Mouse (Mus musculus) liver, embryonic 14.5 days (tissue): ENCODE measurements around the gene Fgf22. TPM values are rescaled to one million over a fixed set of nuclear protein-coding genes. Genes with fewer than 3 reads are reported as not detected.

Experiments
- ATAC-seq: fragments of 200-750 bp; cut with Nextera tagmentation; 2 replicates; pipeline ENCODE4 v1.8.0; 2017; ENCODE audit warnings: moderate number of reproducible peaks, mild to moderate bottlenecking, moderate library complexity; ENCODE audit not compliant: insufficient read depth
- DNase-seq, 3 experiments: peaks; one replicate each; pipeline ENCODE4 v3.0.0-alpha.2; 2012 to 2013; ENCODE audit warnings: low read depth in 3 of 3, low spot score in 3 of 3
- H3K27ac ChIP-seq: fragments of 300-500 bp; sonication (generic); 2 replicates; pipeline ENCODE4 v1.5.1; 2014; ENCODE audit warnings: moderate library complexity, mild to moderate bottlenecking, control low read depth, inconsistent platforms
- H3K27me3 ChIP-seq: fragments of 300-500 bp; sonication (generic); 2 replicates; pipeline ENCODE4 v1.6.1; 2014; ENCODE audit warnings: mild to moderate bottlenecking, low read length, moderate library complexity; ENCODE audit not compliant: control insufficient read depth, insufficient read depth
- H3K36me3 ChIP-seq: fragments of 300-500 bp; sonication (generic); replicated peaks from 2 replicates; pipeline ENCODE4 v1.6.1; 2014; ENCODE audit warnings: low read depth; ENCODE audit not compliant: control insufficient read depth, insufficient read depth
- H3K4me1 ChIP-seq, 2 experiments: fragments of 200-500 bp in 1 of 2; fragments of 300-500 bp in 1 of 2; sonication (generic) in 1 of 2; replicated peaks; 2 replicates each; pipeline ENCODE4 v1.6.1; 2012 to 2014; ENCODE audit warnings: antibody characterized with exemption in 1 of 2, inconsistent platforms in 1 of 2, low read length in 1 of 2; ENCODE audit not compliant: control insufficient read depth in 2 of 2, insufficient read depth in 2 of 2
- H3K4me2 ChIP-seq: fragments of 300-500 bp; sonication (generic); 2 replicates; pipeline ENCODE4 v1.6.1; 2014; ENCODE audit warnings: low read depth, mild to moderate bottlenecking, control low read depth, moderate library complexity
- H3K4me3 ChIP-seq, 2 experiments: fragments of 200-500 bp in 1 of 2; fragments of 300-500 bp in 1 of 2; sonication (generic) in 1 of 2; 2 replicates each; pipeline ENCODE4 v1.5.1; 2012 to 2014; ENCODE audit warnings: low read depth in 2 of 2, low read length in 2 of 2, mild to moderate bottlenecking in 2 of 2, control low read depth in 1 of 2, inconsistent platforms in 1 of 2, moderate library complexity in 1 of 2; ENCODE audit not compliant: insufficient read depth in 1 of 2
- H3K9ac ChIP-seq: fragments of 300-500 bp; sonication (generic); replicated peaks from 2 replicates; pipeline ENCODE4 v1.6.1; 2014; ENCODE audit warnings: mild to moderate bottlenecking, control low read depth, moderate library complexity
- H3K9me3 ChIP-seq: fragments of 300-500 bp; sonication (generic); 2 replicates; pipeline ENCODE4 v1.6.1; 2016; ENCODE audit warnings: low read length, mixed read lengths; ENCODE audit not compliant: control insufficient read depth
- CTCF ChIP-seq: IDR thresholded peaks from 2 replicates; pipeline ENCODE4 v1.5.1; 2016; ENCODE audit warnings: antibody characterized with exemption, low read depth, control low read depth
- EP300 ChIP-seq: IDR thresholded peaks from 2 replicates; pipeline ENCODE4 v1.6.1; 2016; ENCODE audit warnings: antibody characterized with exemption, low read depth
- WGBS: fragments of 180-500 bp; shearing (Covaris S2); extraction: QIAGEN DNeasy Blood & Tissue Kit; methylation state at CpG from one replicate; pipeline ENCODE4 v1.1.7; 2014; ENCODE audit not compliant: insufficient replicate concordance; 5-methylcytosine and 5-hydroxymethylcytosine counted together
- polyA plus RNA-seq, 2 experiments: library from polyadenylated mRNA; depleted of rRNA in 1 of 2; stranded (reverse) in 1 of 2; unstranded in 1 of 2; fragments of >200 nt; fragmentation: Nextera tagmentation in 1 of 2; extraction: Ambion mirVana in 1 of 2; gene quantifications; 2 replicates each; pipeline versions ENCODE4 v1.2.1 to v1.2.3; 2012 to 2014

Fgf22 gene
- polyA plus RNA-seq, 2 experiments = not detected

- Histone ChIP-seq H3K4me3 (no peak overlapping the region), H3K9ac (no peak overlapping the region), H3K36me3 (peaks cover 68% of the 10 kb centered on the region), H3K4me2 (peak overlapping the region; percentile 100; the same call in 1 of the 2 replicates), H3K4me1 (peaks cover 29 to 49% of the 10 kb centered on the region in 2 experiments), H3K27ac (no peak overlapping the region), H3K27me3 (no peaks in the 10 kb centered on the region), H3K9me3 (no peaks in the 10 kb centered on the region)
- ATAC-seq = no peak
- 91% methylated on average over 21 of the region's 21 CpGs for WGBS
- no peak for DNase-seq
- TF ChIP-seq EP300 (no peak), CTCF (no peak)
These were observed 46.2 kb upstream of the Fgf22 start for GRCm38 (mm10) chr10:79708668-79709067.

- Histone ChIP-seq H3K9me3 (no peaks in the 10 kb centered on the region), H3K9ac (no peak overlapping the region), H3K4me2 (no peak overlapping the region; the same call in 1 of the 2 replicates), H3K27ac (no peak overlapping the region), H3K4me1 (peaks cover 27 to 48% of the 10 kb centered on the region in 2 experiments), H3K36me3 (peaks cover 68% of the 10 kb centered on the region), H3K27me3 (no peaks in the 10 kb centered on the region), H3K4me3 (no peak overlapping the region)
- DNase-seq = no peak
- no peak for TF ChIP-seq EP300
- no peak for TF ChIP-seq CTCF
- ATAC-seq = no peak
- WGBS = 36% methylated on average over 7 of the region's 7 CpGs
These were observed 45.6 kb upstream of the Fgf22 start for GRCm38 (mm10) chr10:79709307-79709706.

- peak overlapping the region; percentile 73 for H3K27ac ChIP-seq
- H3K36me3 ChIP-seq = peaks cover 59% of the 10 kb centered on the region
- TF ChIP-seq CTCF (peak; percentile 52), EP300 (no peak)
- 93% methylated on average over 1 of the region's 1 CpGs for WGBS
- ATAC-seq (peak; percentile 38), DNase-seq (peak; percentile 47 to 68 (median 55))
- H3K9me3 ChIP-seq = no peaks in the 10 kb centered on the region
- no peak overlapping the region; the same call in 1 of the 2 replicates for H3K4me2 ChIP-seq
- H3K27me3 ChIP-seq = peaks cover 25% of the 10 kb centered on the region
- H3K4me1 ChIP-seq = peaks cover 19 to 33% of the 10 kb centered on the region in 2 experiments
- no peak overlapping the region for H3K9ac ChIP-seq
- no peak overlapping the region for H3K4me3 ChIP-seq
These were observed 42.8 kb upstream of the Fgf22 start for GRCm38 (mm10) chr10:79712029-79712428.

DNA sequence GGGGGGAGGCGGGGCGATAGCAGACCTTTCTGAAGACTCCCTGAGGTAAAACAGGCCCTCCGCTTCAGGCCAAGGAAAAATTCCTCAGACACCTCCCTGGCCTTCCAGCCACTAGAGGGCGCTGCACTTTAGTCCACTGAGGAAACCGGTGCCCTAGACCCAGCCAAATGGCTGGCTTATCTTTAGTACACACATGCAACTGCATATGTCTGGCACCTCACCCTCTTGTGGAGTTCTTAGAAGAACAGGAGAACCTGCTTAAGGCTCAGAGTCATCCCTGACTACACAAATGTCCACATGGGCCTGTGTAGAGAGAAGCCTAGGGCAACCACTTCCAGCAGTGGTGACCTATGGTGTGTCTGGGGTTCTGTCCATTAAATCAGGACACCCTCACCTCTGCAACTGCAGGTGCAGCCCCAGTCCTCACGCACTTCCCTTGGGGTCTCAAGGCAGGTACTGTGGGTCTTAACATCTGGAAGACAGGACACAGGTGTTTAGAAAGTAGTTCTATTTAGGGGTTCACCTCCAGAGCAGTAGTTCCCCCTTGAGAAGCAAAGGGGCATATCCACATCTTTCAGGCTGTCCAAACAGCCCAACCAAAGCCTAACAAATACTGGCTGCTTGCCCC lies 42.3 kb upstream of the Fgf22 start:
- peak overlapping the region; percentile 61 for H3K4me2 ChIP-seq
- H3K4me1 ChIP-seq = peaks cover 13 to 27% of the 10 kb centered on the region in 2 experiments
- DNase-seq (peak; percentile 92 to 94 (median 94)), ATAC-seq (peak; percentile 90)
- H3K9ac ChIP-seq = peak overlapping the region; percentile 61
- H3K27ac ChIP-seq = peak overlapping the region; percentile 96
- H3K27me3 ChIP-seq = peaks cover 31% of the 10 kb centered on the region
- H3K36me3 ChIP-seq = peaks cover 53% of the 10 kb centered on the region
- TF ChIP-seq EP300 = peak; percentile 90
- peak; percentile 95 for TF ChIP-seq CTCF
- H3K4me3 ChIP-seq = peak overlapping the region in 1 of 2 experiments; percentile 5; a peak in 1 of 4 replicates
- H3K9me3 ChIP-seq = no peaks in the 10 kb centered on the region
- 16% methylated on average over 4 of the region's 6 CpGs for WGBS

DNA sequence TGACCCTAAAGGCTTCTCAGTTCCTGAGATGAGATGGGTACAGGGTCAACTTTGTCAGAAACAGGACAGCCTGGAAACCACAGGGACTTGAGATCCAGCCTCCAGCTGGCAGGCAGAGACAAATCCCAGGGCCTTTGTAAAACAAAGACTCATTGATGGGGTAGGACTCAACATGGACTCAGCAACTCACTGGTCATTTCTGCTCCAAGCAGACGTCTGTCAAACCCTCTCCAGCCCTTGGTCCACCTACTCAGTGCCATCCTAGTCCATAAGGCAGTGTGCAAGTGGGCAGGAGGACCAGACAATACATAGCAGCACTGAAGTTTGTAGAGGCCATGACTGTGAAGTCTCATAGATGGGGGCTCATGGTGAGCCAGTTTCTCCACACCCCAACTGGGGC lies 41.7 kb upstream of the Fgf22 start:
- Histone ChIP-seq H3K9me3 (no peaks in the 10 kb centered on the region), H3K4me1 (peaks cover 11 to 24% of the 10 kb centered on the region in 2 experiments), H3K27ac (peak overlapping the region; percentile 96), H3K27me3 (peaks cover 37% of the 10 kb centered on the region), H3K4me3 (no peak overlapping the region; a peak in 1 of 4 replicates), H3K4me2 (peak overlapping the region; percentile 61), H3K36me3 (peaks cover 47% of the 10 kb centered on the region), H3K9ac (peak overlapping the region; percentile 61)
- 22% methylated on average over 1 of the region's 1 CpGs for WGBS
- ATAC-seq = no peak
- TF ChIP-seq CTCF (no peak), EP300 (no peak)
- no peak for DNase-seq
